Comparison of ENCODE assay signal across 9 mouse cellular contexts in genomic region chr7:55911371-55911770, GRCm38 (mm10). TPM values are rescaled to one million over a fixed set of nuclear protein-coding genes. Genes with fewer than 3 reads are reported as not detected.
DNase-seq lines count a peak whose midpoint lies in the region; ATAC-seq and TF ChIP-seq lines count a peak whose summit lies in the region.
"Had no signal": no experiment of that assay in that cellular context is flagged by ENCODE, and none has a peak within 500 bp of the region (broad histone marks: within the 10 kb centered on the region; RNA-seq: fewer than 3 reads in every experiment).

No protein-coding gene starts in this region.

- no peak overlapping the region for H3K4me3 ChIP-seq in gastrocnemius, adult 2 months
- no peak overlapping the region for H3K4me3 ChIP-seq in liver, embryonic 14.5 days (ENCODE audit: insufficient read depth in 1 of 2, low read depth in 2 of 2, low read length in 2 of 2)
- H3K4me3 ChIP-seq in liver, embryonic 11.5 days (ENCODE audit: low read depth, low read length), result no peak overlapping the region
- H3K4me3 ChIP-seq in liver, postnatal 0 days (ENCODE audit: low read depth, low read length), result no peak overlapping the region
- H3K4me3 ChIP-seq in midbrain, embryonic 11.5 days (ENCODE audit: low read depth, low read length), result no peak overlapping the region
- H3K4me3 ChIP-seq: limb, embryonic 12.5 days had no signal

- H3K9ac ChIP-seq in liver, embryonic 14.5 days (replicated peaks), result no peak overlapping the region
- H3K9ac ChIP-seq in liver, embryonic 11.5 days (ENCODE audit: low read depth, low read length), result no peak overlapping the region
- no peak overlapping the region for H3K9ac ChIP-seq in liver, postnatal 0 days (replicated peaks)
- H3K9ac ChIP-seq in midbrain, embryonic 11.5 days (ENCODE audit: low read length), result no peak overlapping the region
- H3K9ac ChIP-seq: limb, embryonic 12.5 days had no signal

- TF ChIP-seq CTCF in gastrocnemius, adult 2 months (IDR thresholded peaks at IDR 0.05), result no peak
- no peak for TF ChIP-seq CTCF in liver, embryonic 14.5 days (IDR thresholded peaks at IDR 0.05; ENCODE audit: low read depth)
- no peak for TF ChIP-seq CTCF in liver, postnatal 0 days (IDR thresholded peaks at IDR 0.05; ENCODE audit: low read depth)

- H3K4me2 ChIP-seq in liver, embryonic 14.5 days (ENCODE audit: low read depth), result no peak overlapping the region
- no peak overlapping the region for H3K4me2 ChIP-seq in liver, embryonic 11.5 days
- no peak overlapping the region for H3K4me2 ChIP-seq in liver, postnatal 0 days (ENCODE audit: low read depth, low read length)
- H3K4me2 ChIP-seq in midbrain, embryonic 11.5 days, result no peak overlapping the region
- H3K4me2 ChIP-seq: limb, embryonic 12.5 days had no signal

- 75% methylated on average over 8 of the region's 8 CpGs for WGBS in liver, embryonic 14.5 days (ENCODE audit: insufficient replicate concordance)
- 86% methylated on average over 8 of the region's 8 CpGs for WGBS in liver, embryonic 11.5 days
- WGBS in liver, postnatal 0 days (ENCODE audit: insufficient replicate concordance), result 67% methylated on average over 8 of the region's 8 CpGs
- WGBS in midbrain, embryonic 11.5 days, result 88% methylated on average over 8 of the region's 8 CpGs

- no peaks in the 10 kb centered on the region; a peak in 1 of 4 replicates for H3K4me1 ChIP-seq in liver, embryonic 14.5 days (replicated peaks; ENCODE audit: control insufficient read depth in 2 of 2, insufficient read depth in 2 of 2, low read length in 1 of 2)
- H3K4me1 ChIP-seq in liver, embryonic 11.5 days (replicated peaks; ENCODE audit: control insufficient read depth, insufficient read depth, low read length), result no peaks in the 10 kb centered on the region
- H3K4me1 ChIP-seq in liver, postnatal 0 days (ENCODE audit: insufficient read depth), result no peaks in the 10 kb centered on the region
- H3K4me1 ChIP-seq in midbrain, embryonic 11.5 days (ENCODE audit: control insufficient read depth, insufficient read depth, low read length), result no peaks in the 10 kb centered on the region
- H3K4me1 ChIP-seq: limb, embryonic 12.5 days had no signal

- H3K27me3 ChIP-seq in liver, embryonic 14.5 days (ENCODE audit: control insufficient read depth, insufficient read depth, low read length), result no peaks in the 10 kb centered on the region
- H3K27me3 ChIP-seq in liver, embryonic 11.5 days (replicated peaks; ENCODE audit: control insufficient read depth, insufficient read depth, low read length), result no peaks in the 10 kb centered on the region
- no peaks in the 10 kb centered on the region for H3K27me3 ChIP-seq in liver, postnatal 0 days (ENCODE audit: insufficient read depth, low read length)
- H3K27me3 ChIP-seq in midbrain, embryonic 11.5 days (ENCODE audit: control insufficient read depth, insufficient read depth, low read length), result no peaks in the 10 kb centered on the region
- H3K27me3 ChIP-seq: limb, embryonic 12.5 days had no signal

- DNase-seq in gastrocnemius, adult 2 months, result peak; percentile 32
- DNase-seq in gastrocnemius, adult 8-10 months (ENCODE audit: low spot score in 2 of 2), result no peak
- no peak for DNase-seq in liver, embryonic 14.5 days (ENCODE audit: low read depth in 3 of 3, low spot score in 3 of 3)
- no peak for DNase-seq in liver, embryonic 11.5 days (ENCODE audit: low spot score)
- peak; percentile 10 to 22 for DNase-seq in heart, postnatal 10 days
- no peak for DNase-seq in liver, postnatal 0 days
- DNase-seq in thymus, postnatal 0 days (ENCODE audit: low spot score), result no peak
- no peak for DNase-seq in midbrain, embryonic 11.5 days (ENCODE audit: low spot score, missing footprints)

- H3K9me3 ChIP-seq in liver, embryonic 14.5 days (ENCODE audit: control insufficient read depth, low read length), result no peaks in the 10 kb centered on the region
- no peaks in the 10 kb centered on the region for H3K9me3 ChIP-seq in liver, embryonic 11.5 days (ENCODE audit: control insufficient read depth, low read length)
- no peaks in the 10 kb centered on the region for H3K9me3 ChIP-seq in liver, postnatal 0 days (ENCODE audit: low read length)
- H3K9me3 ChIP-seq in midbrain, embryonic 11.5 days (ENCODE audit: control insufficient read depth, low read length), result no peaks in the 10 kb centered on the region
- H3K9me3 ChIP-seq: limb, embryonic 12.5 days had no signal

- H3K27ac ChIP-seq in gastrocnemius, adult 2 months, result no peak overlapping the region
- H3K27ac ChIP-seq in liver, embryonic 14.5 days, result no peak overlapping the region
- no peak overlapping the region for H3K27ac ChIP-seq in liver, embryonic 11.5 days (ENCODE audit: low read depth, low read length)
- H3K27ac ChIP-seq in liver, postnatal 0 days (ENCODE audit: low read depth), result no peak overlapping the region
- no peak overlapping the region for H3K27ac ChIP-seq in midbrain, embryonic 11.5 days (ENCODE audit: low read depth, low read length)
- H3K27ac ChIP-seq: limb, embryonic 12.5 days had no signal

- intact Hi-C loops in gastrocnemius, adult 2 months (cut with DNase I), result no loop called here
- intact Hi-C loops in heart, postnatal 10 days (cut with DNase I), result no loop called here

- no peaks in the 10 kb centered on the region; the same call in 1 of the 2 replicates for H3K36me3 ChIP-seq in liver, embryonic 14.5 days (replicated peaks; ENCODE audit: control insufficient read depth, insufficient read depth, low read depth)
- H3K36me3 ChIP-seq in liver, embryonic 11.5 days (ENCODE audit: control insufficient read depth, insufficient read depth, low read length), result peaks cover 25% of the 10 kb centered on the region
- H3K36me3 ChIP-seq in liver, postnatal 0 days (replicated peaks; ENCODE audit: insufficient read depth, low read length), result peaks cover 47% of the 10 kb centered on the region
- H3K36me3 ChIP-seq in midbrain, embryonic 11.5 days (ENCODE audit: control insufficient read depth, insufficient read depth, low read length), result peaks cover 13% of the 10 kb centered on the region

- TF ChIP-seq EP300 in liver, embryonic 14.5 days (IDR thresholded peaks at IDR 0.05; ENCODE audit: low read depth), result no peak
- no peak for TF ChIP-seq EP300 in liver, postnatal 0 days (IDR thresholded peaks at IDR 0.05; ENCODE audit: low read depth)

- ATAC-seq in liver, embryonic 14.5 days (ENCODE audit: insufficient read depth), result peak; percentile 39; the same call in 1 of the 2 replicates
- ATAC-seq in liver, embryonic 11.5 days (replicated peaks; ENCODE audit: low FRiP score), result no peak
- ATAC-seq in liver, postnatal 0 days, result peak; percentile 80
- no peak for ATAC-seq in midbrain, embryonic 11.5 days (ENCODE audit: low FRiP score)

RNA-seq across cellular contexts. Expression of gene Nipa2, which starts 50.9 kb away (rescaled TPM):
- total RNA-seq in gastrocnemius, adult 2 months (2021), result 10 to 100 TPM; 31.7 to 32.6 TPM
- 10 to 100 TPM; 29.6 to 36.9 (median 32.4) TPM for total RNA-seq in gastrocnemius, adult 8-10 months (2022)
- polyA plus RNA-seq in liver, embryonic 14.5 days (2012; rRNA removed), result 6.9 and 9.8 TPM in 2 replicates
- polyA plus RNA-seq in liver, embryonic 14.5 days (2014; fragmentation: Nextera tagmentation; extraction: Ambion mirVana), result 27.5 and 27.9 TPM in 2 replicates
- 42.2 and 44.6 TPM in 2 replicates for polyA plus RNA-seq in liver, embryonic 11.5 days (2014; fragmentation: Nextera tagmentation; extraction: Ambion mirVana)
- total RNA-seq in heart, postnatal 10 days (2021), result 10 to 100 TPM; 42.7 to 48.2 TPM
- 22.7 and 23.9 TPM in 2 replicates for polyA plus RNA-seq in liver, postnatal 0 days (2015; fragmentation: Nextera tagmentation; extraction: Ambion mirVana)
- polyA plus RNA-seq in thymus, postnatal 0 days (2015; fragmentation: Nextera tagmentation; extraction: Ambion mirVana), result 40.8 and 40.9 TPM in 2 replicates
- 44.8 and 48.0 TPM in 2 replicates for polyA plus RNA-seq in midbrain, embryonic 11.5 days (2014; fragmentation: Nextera tagmentation; extraction: Ambion mirVana)

Comparison
In these comparisons a context has a peak if more than half of its experiments do, and no peak if none do; other contexts are left out.
1. DNase-seq: peak in gastrocnemius, adult 2 months (single experiment) and heart, postnatal 10 days (2 of 2); none in gastrocnemius, adult 8-10 months (0 of 2), liver, embryonic 14.5 days (0 of 3), liver, embryonic 11.5 days (single experiment), liver, postnatal 0 days (single experiment), thymus, postnatal 0 days (single experiment) and midbrain, embryonic 11.5 days (single experiment).
2. ATAC-seq: peak in liver, embryonic 14.5 days (single experiment) and liver, postnatal 0 days (single experiment); none in liver, embryonic 11.5 days (single experiment) and midbrain, embryonic 11.5 days (single experiment).